11 mouse cellular contexts compared by ENCODE assay signal in the genomic region with DNA sequence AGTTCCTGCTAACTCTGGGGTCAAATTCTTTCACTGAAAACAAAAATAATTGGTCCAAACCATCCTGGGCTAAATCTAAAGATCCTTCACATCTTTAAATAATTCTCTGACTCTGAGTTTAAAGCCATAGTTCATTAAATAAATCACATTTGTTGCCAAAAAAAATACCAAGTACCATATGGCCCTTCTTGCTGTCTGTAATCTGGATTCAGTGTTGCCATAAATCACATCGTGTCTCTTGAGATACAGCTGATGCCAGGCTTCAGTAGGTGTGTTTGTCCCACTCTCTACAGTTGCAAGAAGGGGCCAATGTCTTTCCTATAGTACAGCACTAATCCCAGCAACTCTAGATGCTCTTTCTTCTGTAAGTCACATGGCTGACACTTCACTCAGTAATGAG.
"Had no signal": no experiment of that assay in that cellular context is flagged by ENCODE, and none has a peak within 500 bp of the region (broad histone marks: within the 10 kb centered on the region; RNA-seq: fewer than 3 reads in every experiment).

No protein-coding gene starts in this region.

- H3K27me3 ChIP-seq: limb, embryonic 12.5 days; liver, embryonic 13.5 days; lung, embryonic 15.5 days; midbrain, embryonic 13.5 days had no signal

- H3K4me3 ChIP-seq: limb, embryonic 12.5 days; liver, embryonic 13.5 days; lung, embryonic 15.5 days; midbrain, embryonic 13.5 days had no signal

- H3K27ac ChIP-seq: limb, embryonic 12.5 days; liver, embryonic 13.5 days; lung, embryonic 15.5 days; midbrain, embryonic 13.5 days; stomach, postnatal 0 days had no signal

- H3K4me2 ChIP-seq: limb, embryonic 12.5 days; liver, embryonic 13.5 days; lung, embryonic 15.5 days; midbrain, embryonic 13.5 days had no signal

- H3K4me1 ChIP-seq: limb, embryonic 12.5 days; liver, embryonic 13.5 days had no signal

- ATAC-seq: liver, postnatal 0 days had no signal

- H3K36me3 ChIP-seq: limb, embryonic 12.5 days; liver, embryonic 13.5 days; lung, embryonic 15.5 days; midbrain, embryonic 13.5 days had no signal

- DNase-seq: kidney, postnatal 25 days; liver; liver, embryonic 13.5 days; liver, postnatal 0 days; lung, postnatal 14 days; right cerebral cortex, postnatal 25 days; thymus, postnatal 4 days had no signal

- H3K9ac ChIP-seq: limb, embryonic 12.5 days; liver, embryonic 13.5 days; liver, postnatal 0 days; lung, embryonic 15.5 days; midbrain, embryonic 13.5 days had no signal

- H3K9me3 ChIP-seq: limb, embryonic 12.5 days; liver, embryonic 13.5 days; lung, embryonic 15.5 days; midbrain, embryonic 13.5 days had no signal
